Mouse (Mus musculus) cerebellum, postnatal 4 days (tissue): Measurements from ENCODE around the gene Spata21.
"Not testable (repeated sequence)": the region's sequence is repeated elsewhere in the genome, so short reads cannot be mapped to it uniquely, and the experiment has no call there.

ENCODE experiments used
- DNase-seq, 2 experiments: peaks; one replicate each; pipeline ENCODE4 v3.0.0; 2022; ENCODE audit warnings: low spot score in 2 of 2, mixed read lengths in 1 of 2

The Spata21 gene

DNA sequence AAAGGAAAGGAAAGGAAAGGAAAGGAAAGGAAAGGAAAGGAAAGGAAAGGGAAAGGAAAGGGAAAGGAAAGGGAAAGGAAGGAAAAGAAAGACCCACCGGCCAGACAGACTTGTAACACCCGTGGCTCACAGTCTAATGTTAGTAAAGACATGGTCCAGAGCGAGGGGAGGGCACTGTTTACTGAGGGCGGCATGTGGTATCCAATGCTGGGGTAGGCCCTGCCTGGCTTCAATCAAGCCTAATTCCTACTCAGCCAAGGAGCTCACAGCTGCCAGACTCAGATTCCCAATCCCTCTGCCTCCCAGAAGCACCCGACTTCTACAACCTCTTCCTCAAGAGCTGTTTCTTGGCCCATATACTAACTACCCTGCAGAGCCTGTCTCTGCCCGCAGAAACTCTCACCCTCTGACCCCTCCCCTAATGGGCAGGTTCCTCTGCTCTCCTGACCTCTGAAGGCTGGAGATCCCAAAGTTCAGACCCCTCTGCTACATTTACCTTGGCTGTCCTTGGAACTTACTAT is 41.1 kb downstream of the Spata21 start:
- DNase-seq: no peak

GRCm38 (mm10) chr4:141130704-141131342 is 42.7 kb downstream of the Spata21 start:
- no peak for DNase-seq

GRCm38 (mm10) chr4:141131531-141132061 is 43.5 kb downstream of the Spata21 start:
- DNase-seq: no peak

DNA sequence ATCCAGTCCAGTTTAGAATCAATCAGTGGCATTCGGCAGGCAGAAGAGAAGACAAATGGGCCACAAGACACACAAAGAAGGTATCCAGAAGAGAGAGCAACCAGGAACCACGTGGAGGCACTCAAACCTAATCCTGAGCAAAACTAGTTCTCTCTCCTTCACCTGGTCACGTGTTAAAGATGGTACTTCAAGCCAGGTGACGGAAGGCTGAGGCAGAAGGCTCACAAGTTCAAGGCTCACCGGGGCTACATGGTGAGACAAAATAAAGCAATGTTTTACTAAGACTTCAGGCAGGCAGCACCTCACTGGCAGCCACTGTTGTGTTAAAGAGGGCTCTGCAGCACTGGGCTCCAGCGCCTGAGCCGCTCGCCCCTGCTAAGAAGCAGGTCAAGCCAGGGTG is 44.1 kb downstream of the Spata21 start:
- DNase-seq: no peak

GRCm38 (mm10) chr4:141133227-141133626 is 45.1 kb downstream of the Spata21 start:
- DNase-seq: no peak

- DNase-seq: no peak
Measured at GRCm38 (mm10) chr4:141134031-141134441, 45.9 kb downstream of the Spata21 start.

DNA sequence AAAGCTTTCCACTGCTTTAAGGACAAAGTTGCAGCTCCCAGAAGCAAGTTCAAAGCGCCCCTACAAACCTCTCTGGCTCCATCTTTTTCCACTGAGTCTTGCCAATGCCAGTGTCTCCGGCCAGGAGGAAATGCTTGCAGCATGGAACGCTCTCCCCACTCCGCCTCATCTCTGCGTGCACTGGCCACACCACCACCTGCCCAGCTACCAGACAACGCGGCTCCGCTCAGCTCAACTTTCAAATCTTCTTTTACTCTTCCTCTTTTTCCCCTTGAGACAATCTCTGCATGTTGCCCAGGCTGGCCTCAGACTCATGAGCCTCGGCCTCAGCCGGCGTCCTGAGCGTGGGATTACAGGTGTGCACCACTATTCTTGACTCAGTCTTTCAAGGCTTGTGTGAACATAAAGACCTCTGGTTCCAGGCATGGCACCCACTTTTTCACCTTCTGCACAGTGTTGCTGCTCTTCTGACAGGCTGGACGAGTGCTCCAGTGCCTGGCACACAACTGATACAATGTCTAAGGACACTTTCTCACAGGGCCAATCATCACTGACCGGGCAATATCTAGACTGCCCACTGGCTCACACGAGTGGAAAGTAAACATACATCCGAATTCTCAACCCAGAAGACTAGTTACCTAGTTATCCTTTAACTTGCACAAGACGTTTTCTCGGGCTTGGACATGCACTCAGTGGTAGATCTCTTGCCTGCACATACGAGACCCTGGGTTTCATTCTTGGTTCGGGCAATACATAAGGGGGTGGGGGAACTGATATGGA is 46.8 kb downstream of the Spata21 start:
- DNase-seq: no peak

- no peak for DNase-seq
Measured at GRCm38 (mm10) chr4:141136126-141136525, 48.0 kb downstream of the Spata21 start.

GRCm38 (mm10) chr4:141137740-141138139 is 49.6 kb downstream of the Spata21 start:
- not testable (repeated sequence) for DNase-seq

DNA sequence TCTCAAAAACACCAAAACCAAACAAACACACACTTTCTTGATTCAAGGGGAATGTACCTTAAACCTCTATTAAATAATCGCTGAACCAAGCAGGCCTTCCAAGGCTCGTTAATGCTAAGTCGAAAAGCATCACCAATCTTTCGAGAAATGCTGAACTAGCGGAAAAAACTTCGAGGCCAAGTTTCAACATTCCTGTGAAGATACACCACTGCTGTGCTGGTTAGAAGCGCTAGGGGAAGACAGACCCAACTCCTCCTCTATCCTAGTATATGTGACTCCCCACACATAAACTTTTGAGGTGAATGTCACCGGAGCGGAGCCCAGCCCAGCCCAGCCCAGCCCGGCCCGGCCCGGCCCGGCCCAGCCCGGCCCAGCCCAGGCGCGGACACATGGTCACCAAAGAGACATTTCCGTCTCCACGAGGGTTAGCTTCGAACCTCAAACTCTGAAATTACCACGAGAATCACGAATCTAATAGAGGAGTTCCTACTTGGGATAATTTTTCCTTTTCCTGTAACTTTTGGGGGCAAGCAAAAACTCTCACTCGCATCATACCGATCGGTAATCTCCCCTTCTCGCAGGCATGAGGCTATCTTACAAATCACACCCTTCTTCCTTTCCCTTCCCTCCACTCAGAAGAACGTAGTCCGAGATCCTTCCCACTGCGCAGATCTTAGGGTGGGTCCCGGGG is 50.4 kb downstream of the Spata21 start:
- no peak for DNase-seq

DNA sequence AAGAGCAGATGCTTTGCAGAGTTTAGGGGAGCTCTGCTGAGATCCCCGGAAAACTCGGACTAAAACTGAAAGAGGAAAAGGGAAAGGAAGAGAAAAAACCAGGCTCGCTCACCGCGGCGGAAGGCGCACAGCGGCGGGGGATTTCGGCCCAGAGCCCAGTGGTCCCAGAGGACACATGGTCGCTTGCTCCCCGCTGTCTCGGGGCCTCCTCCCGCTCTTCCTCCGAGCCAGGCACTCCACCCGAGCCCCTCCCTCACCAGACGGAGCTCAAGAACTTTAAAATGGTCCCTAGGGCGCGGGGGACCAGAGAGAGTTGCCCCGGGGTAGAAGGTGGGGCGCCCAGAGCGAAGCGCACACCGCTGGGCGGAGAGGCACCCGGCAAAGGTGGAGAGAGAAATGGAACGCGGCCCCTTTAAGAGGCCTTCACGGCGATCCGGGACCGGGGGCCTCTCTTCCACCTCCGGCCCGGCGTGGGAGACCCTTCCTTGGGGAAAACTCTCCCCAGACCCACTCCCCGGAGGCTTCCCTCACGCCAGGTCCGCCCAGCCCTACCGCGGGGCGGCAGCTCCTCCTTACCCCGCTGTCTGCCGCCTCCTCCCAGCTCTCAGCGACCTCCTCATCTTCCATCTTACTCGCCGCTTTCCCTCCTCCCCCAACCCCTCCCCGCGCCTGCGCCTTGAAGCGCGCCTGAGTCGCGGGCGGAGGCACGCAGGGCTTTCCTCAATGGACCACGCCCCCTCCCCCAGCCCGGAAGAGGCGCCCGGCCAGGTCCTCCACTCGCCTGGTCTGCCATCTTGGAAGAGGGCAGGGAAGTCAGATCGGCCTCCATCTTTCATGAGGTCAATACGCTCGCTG is 51.2 kb downstream of the Spata21 start, which contains the start of gene Szrd1:
Gene Szrd1, minus strand, starts transcription at position 660 of the 855 bp plus-strand sequence.
- peak; percentile 93 to 98 for DNase-seq

GRCm38 (mm10) chr4:141140354-141140753 is 52.2 kb downstream of the Spata21 start:
- DNase-seq: not testable (repeated sequence)

- DNase-seq: no peak
Measured at GRCm38 (mm10) chr4:141140967-141141366, 52.8 kb downstream of the Spata21 start.

DNA sequence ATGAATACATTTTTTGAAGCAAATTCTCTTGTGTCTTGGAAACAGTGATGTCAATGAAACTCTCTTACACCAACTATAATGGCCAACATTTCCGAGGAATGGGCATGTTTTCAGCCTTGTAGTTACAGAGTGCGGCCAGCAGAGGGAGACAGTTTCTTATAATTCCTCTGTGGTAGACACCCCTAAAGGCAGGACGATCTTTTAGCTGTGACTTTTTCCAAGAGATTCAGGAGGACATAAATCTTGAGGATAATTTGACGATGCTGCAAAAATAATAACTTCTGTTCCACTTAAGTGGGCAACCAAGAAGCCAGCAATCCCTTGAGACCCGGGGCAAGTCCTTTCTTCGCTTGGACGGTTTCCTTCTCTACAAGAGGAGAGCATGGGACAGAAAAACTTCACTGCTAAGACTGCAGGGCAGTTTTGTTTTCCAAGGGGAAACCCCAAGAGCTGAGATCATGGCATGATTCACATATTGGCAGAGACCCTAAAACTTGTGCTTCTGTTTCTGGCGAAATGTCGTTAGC is 54.2 kb downstream of the Spata21 start:
- peak in 1 of 2 experiments; percentile 67 for DNase-seq

- DNase-seq: not testable (repeated sequence)
Measured at GRCm38 (mm10) chr4:141145124-141145523, 57.0 kb downstream of the Spata21 start.

DNA sequence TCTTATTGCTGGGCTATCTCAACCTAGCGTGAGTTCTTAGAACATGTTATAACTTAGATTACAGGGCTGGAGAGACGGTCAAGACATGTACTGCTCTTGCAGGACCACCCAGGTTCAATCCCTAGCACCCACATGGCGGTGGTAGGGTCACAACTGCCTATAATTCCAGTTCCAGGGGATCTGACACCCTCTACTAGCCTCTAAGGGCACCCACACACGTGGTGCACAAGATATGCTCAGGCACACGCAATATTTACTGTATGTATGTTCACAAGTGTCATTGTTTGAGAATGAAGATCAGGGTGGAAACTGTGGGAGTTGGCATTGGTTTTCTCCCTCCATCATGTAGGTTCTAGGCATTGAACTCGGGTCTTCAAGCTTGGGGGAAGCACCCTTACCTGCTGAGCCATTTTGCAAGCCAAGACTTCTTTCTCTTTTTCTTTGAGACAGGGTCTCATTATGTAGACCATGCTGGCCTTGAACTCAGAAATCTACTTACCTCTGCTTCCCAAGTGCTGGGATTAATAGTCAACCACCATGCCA is 58.4 kb downstream of the Spata21 start:
- no peak for DNase-seq

GRCm38 (mm10) chr4:141147112-141148008 is 59.2 kb downstream of the Spata21 start, which contains the start of gene Fbxo42:
Gene Fbxo42, plus strand, starts transcription at chr4:141147913.
- peak; percentile 88 to 98 for DNase-seq

- DNase-seq: no peak
Measured at GRCm38 (mm10) chr4:141148009-141148801, 60.1 kb downstream of the Spata21 start.
